ENCODE assay signal across 20 mouse cellular contexts in the genomic region with DNA sequence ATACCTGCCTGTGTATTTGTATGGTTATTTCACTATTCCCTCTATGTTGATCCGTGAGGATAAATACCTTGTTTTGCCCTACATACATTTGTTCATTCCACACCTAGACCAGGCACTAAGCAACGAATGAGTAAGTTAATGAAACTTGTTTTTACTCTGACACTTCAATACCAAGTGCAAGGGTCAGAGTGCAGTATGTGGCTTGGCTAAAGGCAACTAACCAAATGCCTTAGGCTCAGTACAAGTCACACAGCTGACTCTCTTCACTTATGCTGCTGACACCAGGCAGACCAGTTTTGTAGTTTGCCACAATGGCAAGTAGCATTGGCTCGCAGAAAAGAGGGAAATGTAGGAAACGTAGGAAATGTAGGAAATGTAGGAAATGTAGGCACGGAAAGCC.
"Had no signal": no experiment of that assay in that cellular context is flagged by ENCODE, and none has a peak within 500 bp of the region (broad histone marks: within the 10 kb centered on the region; RNA-seq: fewer than 3 reads in every experiment).

No protein-coding gene starts in this region.

- H3K9me3 ChIP-seq: heart, embryonic 10.5 days; heart, embryonic 12.5 days; hindbrain, embryonic 13.5 days; hindbrain, embryonic 15.5 days; limb, embryonic 13.5 days; limb, embryonic 15.5 days; liver, embryonic 12.5 days had no signal

- H3K36me3 ChIP-seq: heart, embryonic 10.5 days; heart, embryonic 12.5 days; hindbrain, embryonic 13.5 days; hindbrain, embryonic 15.5 days; limb, embryonic 13.5 days; limb, embryonic 15.5 days; liver, embryonic 12.5 days had no signal

- H3K27ac ChIP-seq: gastrocnemius, adult 2 months; heart, embryonic 10.5 days; hindbrain, embryonic 13.5 days; hindbrain, embryonic 15.5 days; hindbrain, postnatal 0 days; kidney, postnatal 0 days; limb, embryonic 13.5 days; limb, embryonic 15.5 days; liver, embryonic 12.5 days; liver, embryonic 14.5 days had no signal

- H3K4me2 ChIP-seq: heart, embryonic 12.5 days; hindbrain, embryonic 13.5 days; hindbrain, embryonic 15.5 days; limb, embryonic 13.5 days; limb, embryonic 15.5 days; liver, embryonic 12.5 days had no signal

- ATAC-seq: hindbrain, postnatal 0 days; intestine, embryonic 16.5 days; liver, embryonic 12.5 days had no signal

- H3K9ac ChIP-seq: heart, embryonic 12.5 days; hindbrain, embryonic 13.5 days; hindbrain, embryonic 15.5 days; limb, embryonic 13.5 days; limb, embryonic 15.5 days; liver, embryonic 12.5 days; liver, embryonic 14.5 days had no signal

- H3K4me3 ChIP-seq: gastrocnemius, adult 2 months; heart, embryonic 10.5 days; heart, embryonic 12.5 days; hindbrain, embryonic 13.5 days; hindbrain, embryonic 15.5 days; limb, embryonic 13.5 days; limb, embryonic 15.5 days; liver, embryonic 12.5 days had no signal

- H3K27me3 ChIP-seq: heart, embryonic 12.5 days; hindbrain, embryonic 13.5 days; hindbrain, embryonic 15.5 days; limb, embryonic 13.5 days; limb, embryonic 15.5 days; liver, embryonic 12.5 days had no signal

- H3K4me1 ChIP-seq: heart, embryonic 10.5 days; hindbrain, embryonic 13.5 days; hindbrain, embryonic 15.5 days; limb, embryonic 13.5 days; limb, embryonic 15.5 days; liver, embryonic 12.5 days had no signal

- DNase-seq: gastrocnemius, adult 2 months; gastrocnemius, postnatal 10 days; gastrocnemius, postnatal 25 days; heart, adult 18-20 months; heart, postnatal 10 days; layer of hippocampus, adult 9-11 months; layer of hippocampus, postnatal 36 days; left cerebral cortex, postnatal 4 days; lung, adult 18-20 months had no signal
